Mouse (Mus musculus): ENCODE results near the gene Olfr1392. TPM values are rescaled to one million over a fixed set of nuclear protein-coding genes. Genes with fewer than 3 reads are reported as not detected.

The Olfr1392 gene
- not detected in 2 replicates for polyA plus RNA-seq (2012)

GRCm38 (mm10) chr11:49284982-49285381 lies at the start of gene Olfr1392:
Olfr1392 (plus strand) TSS chr11:49285282.

GRCm38 (mm10) chr11:49243727-49244594 lies 41.1 kb upstream of the Olfr1392 start, which contains the start of gene Mgat1:
Mgat1 (plus strand) TSS chr11:49244191.

GRCm38 (mm10) chr11:49278222-49278621 lies 6.9 kb upstream of the Olfr1392 start, which contains the start of gene Olfr1393:
Olfr1393 (plus strand) TSS chr11:49278304.

GRCm38 (mm10) chr11:49304441-49304840 lies 19.4 kb downstream of the Olfr1392 start, which contains the start of gene Olfr10:
Olfr10 (plus strand) TSS chr11:49304741.

GRCm38 (mm10) chr11:49322442-49322841 lies 37.4 kb downstream of the Olfr1392 start, which contains the start of gene Olfr1391:
Olfr1391 (plus strand) TSS chr11:49322742.

GRCm38 (mm10) chr11:49334888-49335287 lies 49.8 kb downstream of the Olfr1392 start, which contains the start of gene Olfr1390:
Olfr1390 (plus strand) TSS chr11:49335188.

Other genes starting within 250 kb of the Olfr1392 start
- gene 9930111J21Rik2, start 234.0 kb upstream of the Olfr1392 start, polyA plus RNA-seq (2012): 0.56 and 1.2 TPM in 2 replicates
- 2.0 and 2.4 TPM in 2 replicates for gene Tgtp2, start 221.1 kb upstream of the Olfr1392 start, polyA plus RNA-seq (2012)
- gene Ifi47, start 208.7 kb upstream of the Olfr1392 start, polyA plus RNA-seq (2012): 1.7 and 3.0 TPM in 2 replicates
- gene Olfr1396, start 170.4 kb upstream of the Olfr1392 start, polyA plus RNA-seq (2012): not detected in 2 replicates
- gene Olfr1395, start 143.0 kb upstream of the Olfr1392 start, polyA plus RNA-seq (2012): 0.16 TPM in 1 of 2 replicates, not detected in the other
- not detected in 2 replicates for gene Olfr1394, start 130.9 kb upstream of the Olfr1392 start, polyA plus RNA-seq (2012)
- gene Btnl9, start 98.1 kb upstream of the Olfr1392 start, polyA plus RNA-seq (2012): 2.5 and 3.4 TPM in 2 replicates
- gene Zfp62, start 82.0 kb upstream of the Olfr1392 start, polyA plus RNA-seq (2012): 6.1 and 8.1 TPM in 2 replicates
- 80.0 and 139 TPM in 2 replicates for gene Mgat1, start 41.1 kb upstream of the Olfr1392 start, polyA plus RNA-seq (2012)
- gene Olfr1393, start 7.0 kb upstream of the Olfr1392 start, polyA plus RNA-seq (2012): not detected in 2 replicates
- not detected in 2 replicates for gene Olfr10, start 19.5 kb downstream of the Olfr1392 start, polyA plus RNA-seq (2012)
- 0.10 TPM in 1 of 2 replicates, not detected in the other for gene Olfr1391, start 37.5 kb downstream of the Olfr1392 start, polyA plus RNA-seq (2012)
- not detected in 2 replicates for gene Olfr1390, start 49.9 kb downstream of the Olfr1392 start, polyA plus RNA-seq (2012)
- not detected in 2 replicates for gene Olfr1389, start 137.8 kb downstream of the Olfr1392 start, polyA plus RNA-seq (2012)
- gene Olfr1388, start 151.3 kb downstream of the Olfr1392 start, polyA plus RNA-seq (2012): not detected in 2 replicates
- gene Olfr1387, start 170.1 kb downstream of the Olfr1392 start, polyA plus RNA-seq (2012): not detected in 2 replicates
- gene Olfr1386, start 179.8 kb downstream of the Olfr1392 start, polyA plus RNA-seq (2012): not detected in 2 replicates
- 0.03 TPM in 1 of 2 replicates, not detected in the other for gene Olfr1385, start 203.8 kb downstream of the Olfr1392 start, polyA plus RNA-seq (2012)
- not detected in 2 replicates for gene Olfr1384, start 221.4 kb downstream of the Olfr1392 start, polyA plus RNA-seq (2012)
- not detected in 2 replicates for gene Olfr1383, start 234.4 kb downstream of the Olfr1392 start, polyA plus RNA-seq (2012)
- gene Olfr1382, start 243.0 kb downstream of the Olfr1392 start, polyA plus RNA-seq (2012): not detected in 2 replicates

All from megakaryocyte-erythroid progenitor cell, adult 5 weeks (primary cell).